Mouse (Mus musculus) midbrain, embryonic 16.5 days (tissue): ENCODE results near the gene Tcaf3. TPM values are rescaled to one million over a fixed set of nuclear protein-coding genes. Genes with fewer than 3 reads are reported as not detected.

ENCODE experiments used
- polyA plus RNA-seq: library from polyadenylated mRNA; unstranded; fragments of >200 nt; fragmentation: Nextera tagmentation; extraction: Ambion mirVana; gene quantifications from 2 replicates; pipeline ENCODE4 v1.2.1, GENCODE M21; 2015

Tcaf3 gene
- polyA plus RNA-seq, 1 experiment from 2014 or later: not detected

Other genes with a start within 250 kb of the Tcaf3 start
- gene Zyx, start 248.1 kb downstream of the Tcaf3 start, polyA plus RNA-seq: 55.1 and 56.5 TPM in 2 replicates
- gene Epha1, start 224.4 kb downstream of the Tcaf3 start, polyA plus RNA-seq: 0.47 and 0.94 TPM in 2 replicates
- gene Tas2r143, start 197.5 kb downstream of the Tcaf3 start, polyA plus RNA-seq: not detected in 2 replicates
- not detected in 2 replicates for gene Tas2r135, start 192.3 kb downstream of the Tcaf3 start, polyA plus RNA-seq
- not detected in 2 replicates for gene Tas2r126, start 163.2 kb downstream of the Tcaf3 start, polyA plus RNA-seq
- not detected in 2 replicates for gene Olfr458, start 132.5 kb downstream of the Tcaf3 start, polyA plus RNA-seq
- not detected in 2 replicates for gene Olfr457, start 121.4 kb downstream of the Tcaf3 start, polyA plus RNA-seq
- gene Olfr456, start 110.5 kb downstream of the Tcaf3 start, polyA plus RNA-seq: not detected in 2 replicates
- not detected in 2 replicates for gene Olfr455, start 50.1 kb downstream of the Tcaf3 start, polyA plus RNA-seq
- gene Tcaf2, start 47.6 kb upstream of the Tcaf3 start, polyA plus RNA-seq: 1.8 and 2.2 TPM in 2 replicates
- gene Tcaf1, start 112.4 kb upstream of the Tcaf3 start, polyA plus RNA-seq: 233 and 247 TPM in 2 replicates
- gene Olfr453, start 141.7 kb upstream of the Tcaf3 start, polyA plus RNA-seq: not detected in 2 replicates
- not detected in 2 replicates for gene Olfr38, start 158.7 kb upstream of the Tcaf3 start, polyA plus RNA-seq
- not detected in 2 replicates for gene Olfr452, start 187.4 kb upstream of the Tcaf3 start, polyA plus RNA-seq
- gene Olfr450, start 214.2 kb upstream of the Tcaf3 start, polyA plus RNA-seq: not detected in 2 replicates
- not detected in 2 replicates for gene Olfr449, start 236.7 kb upstream of the Tcaf3 start, polyA plus RNA-seq